ENCODE assay signal across 22 mouse cellular contexts in genomic region chr9:122265526-122266210, GRCm38 (mm10). TPM values are rescaled to one million over a fixed set of nuclear protein-coding genes. Genes with fewer than 3 reads are reported as not detected.
A peak's percentile ranks its signal among the peaks of the same experiment; 100 is the strongest.
DNase-seq lines count a peak whose midpoint lies in the region; ATAC-seq and TF ChIP-seq lines count a peak whose summit lies in the region.
"Had no signal": no experiment of that assay in that cellular context is flagged by ENCODE, and none has a peak within 500 bp of the region (broad histone marks: within the 10 kb centered on the region; RNA-seq: fewer than 3 reads in every experiment).

No protein-coding gene starts in this region.

- H3K4me3 ChIP-seq in heart, embryonic 11.5 days (ENCODE audit: low read depth, low read length): no peak overlapping the region
- no peak overlapping the region for H3K4me3 ChIP-seq in midbrain, postnatal 0 days (ENCODE audit: low read depth, low read length)
- H3K4me3 ChIP-seq in midbrain, embryonic 13.5 days (replicated peaks): no peak overlapping the region
- H3K4me3 ChIP-seq: forebrain, embryonic 12.5 days; heart, embryonic 12.5 days; hindbrain, embryonic 15.5 days; limb, embryonic 13.5 days; liver, embryonic 13.5 days; neural tube, embryonic 12.5 days had no signal

- no peaks in the 10 kb centered on the region for H3K9me3 ChIP-seq in heart, embryonic 11.5 days (replicated peaks; ENCODE audit: control insufficient read depth, low read length)
- no peaks in the 10 kb centered on the region for H3K9me3 ChIP-seq in midbrain, postnatal 0 days (ENCODE audit: low read length)
- no peaks in the 10 kb centered on the region for H3K9me3 ChIP-seq in midbrain, embryonic 13.5 days
- H3K9me3 ChIP-seq: forebrain, embryonic 12.5 days; heart, embryonic 12.5 days; hindbrain, embryonic 15.5 days; limb, embryonic 13.5 days; liver, embryonic 13.5 days; neural tube, embryonic 12.5 days had no signal

- H3K4me1 ChIP-seq in heart, embryonic 11.5 days (ENCODE audit: control insufficient read depth, insufficient read depth, low read length): peaks cover 3% of the 10 kb centered on the region; the same call in 1 of the 2 replicates
- no peaks in the 10 kb centered on the region for H3K4me1 ChIP-seq in midbrain, postnatal 0 days (ENCODE audit: insufficient read depth, low read length)
- H3K4me1 ChIP-seq in midbrain, embryonic 13.5 days (replicated peaks): no peaks in the 10 kb centered on the region
- H3K4me1 ChIP-seq: forebrain, embryonic 12.5 days; limb, embryonic 13.5 days; liver, embryonic 13.5 days; neural tube, embryonic 12.5 days had no signal

- no peak for ATAC-seq in heart, embryonic 11.5 days (replicated peaks; ENCODE audit: insufficient number of reproducible peaks, low FRiP score, low TSS enrichment)
- no peak for ATAC-seq in midbrain, postnatal 0 days (ENCODE audit: low FRiP score)
- no peak for ATAC-seq in midbrain, embryonic 13.5 days
- ATAC-seq: intestine, embryonic 16.5 days had no signal

- H3K9ac ChIP-seq in heart, embryonic 11.5 days (ENCODE audit: low read depth, low read length): no peak overlapping the region
- H3K9ac ChIP-seq in midbrain, postnatal 0 days (replicated peaks; ENCODE audit: low read length, poor library complexity, severe bottlenecking): no peak overlapping the region
- H3K9ac ChIP-seq in midbrain, embryonic 13.5 days (replicated peaks): no peak overlapping the region
- H3K9ac ChIP-seq: forebrain, embryonic 12.5 days; heart, embryonic 12.5 days; hindbrain, embryonic 15.5 days; limb, embryonic 13.5 days; liver, embryonic 13.5 days; lung, embryonic 14.5 days; neural tube, embryonic 12.5 days had no signal

- H3K27me3 ChIP-seq in heart, embryonic 11.5 days (ENCODE audit: control insufficient read depth, insufficient read depth, low read length): no peaks in the 10 kb centered on the region
- no peaks in the 10 kb centered on the region for H3K27me3 ChIP-seq in midbrain, postnatal 0 days (ENCODE audit: insufficient read depth, low read length)
- H3K27me3 ChIP-seq in midbrain, embryonic 13.5 days: no peaks in the 10 kb centered on the region
- H3K27me3 ChIP-seq: forebrain, embryonic 12.5 days; heart, embryonic 12.5 days; hindbrain, embryonic 15.5 days; limb, embryonic 13.5 days; liver, embryonic 13.5 days; neural tube, embryonic 12.5 days had no signal

- H3K27ac ChIP-seq in heart, embryonic 11.5 days (ENCODE audit: low read depth, low read length): no peak overlapping the region
- no peak overlapping the region for H3K27ac ChIP-seq in midbrain, postnatal 0 days (ENCODE audit: low read depth, low read length)
- no peak overlapping the region for H3K27ac ChIP-seq in midbrain, embryonic 13.5 days
- H3K27ac ChIP-seq: forebrain, embryonic 12.5 days; hindbrain, embryonic 15.5 days; limb, embryonic 13.5 days; liver, embryonic 13.5 days; neural tube, embryonic 12.5 days had no signal

- no peak overlapping the region for H3K4me2 ChIP-seq in heart, embryonic 11.5 days
- no peak overlapping the region for H3K4me2 ChIP-seq in midbrain, postnatal 0 days (ENCODE audit: low read depth, low read length, poor library complexity, severe bottlenecking)
- H3K4me2 ChIP-seq in midbrain, embryonic 13.5 days (replicated peaks): no peak overlapping the region
- H3K4me2 ChIP-seq: forebrain, embryonic 12.5 days; heart, embryonic 12.5 days; hindbrain, embryonic 15.5 days; limb, embryonic 13.5 days; liver, embryonic 13.5 days; lung, embryonic 14.5 days; midbrain, embryonic 11.5 days; neural tube, embryonic 12.5 days had no signal

- H3K36me3 ChIP-seq in heart, embryonic 11.5 days (ENCODE audit: control insufficient read depth, insufficient read depth, low read length): peaks cover 4% of the 10 kb centered on the region; the same call in 1 of the 2 replicates
- peaks cover 10% of the 10 kb centered on the region; the same call in 1 of the 2 replicates for H3K36me3 ChIP-seq in midbrain, postnatal 0 days (ENCODE audit: insufficient read depth, low read length)
- H3K36me3 ChIP-seq in midbrain, embryonic 13.5 days: peaks cover 55% of the 10 kb centered on the region
- H3K36me3 ChIP-seq: liver, embryonic 13.5 days had no signal

- peak; percentile 29 for TF ChIP-seq CTCF in midbrain, postnatal 0 days (IDR thresholded peaks at IDR 0.05)

- 58% methylated on average over 10 of the region's 10 CpGs for WGBS in heart, embryonic 11.5 days (ENCODE audit: insufficient replicate concordance)
- 79% methylated on average over 10 of the region's 10 CpGs for WGBS in midbrain, postnatal 0 days
- WGBS in midbrain, embryonic 13.5 days: 83% methylated on average over 10 of the region's 10 CpGs

- DNase-seq in adrenal gland, postnatal 36 days: peak; percentile 21 to 27
- DNase-seq in adrenal gland, postnatal 4 days (ENCODE audit: low spot score in 2 of 2): no peak
- DNase-seq in heart, adult 18-20 months: peak; percentile 14 to 32
- DNase-seq in midbrain, postnatal 0 days (ENCODE audit: low spot score): no peak
- DNase-seq in telencephalon, adult 2 months (ENCODE audit: low read depth, low spot score): peak; percentile 63
- no peak for DNase-seq in B cell, adult 2 months
- DNase-seq: cerebellum, adult 9-11 months; heart, postnatal 36 days; kidney, postnatal 36 days; liver, embryonic 13.5 days; lung, embryonic 14.5 days; right cerebral cortex, postnatal 14 days; thymus, postnatal 14 days had no signal

RNA-seq across cellular contexts. Expression of gene Ano10, which starts 28.6 kb away (rescaled TPM):
- total RNA-seq in adrenal gland, postnatal 36 days (2021): 10 to 100 TPM; 61.7 to 95.9 TPM
- total RNA-seq in adrenal gland, postnatal 4 days (2021): 10 to 100 TPM; 60.3 to 65.8 TPM
- total RNA-seq in heart, adult 18-20 months (2021): 100 to 1,000 TPM in 1 of 2 experiments, 10 to 100 TPM in 1; 83.6 to 151 TPM
- polyA plus RNA-seq in heart, embryonic 11.5 days (2014; fragmentation: Nextera tagmentation; extraction: Ambion mirVana): 34.0 and 40.8 TPM in 2 replicates
- total RNA-seq in midbrain, postnatal 0 days (2014; rRNA removed): 27.2 and 33.0 TPM in 2 replicates
- 29.9 and 36.5 TPM in 2 replicates for polyA plus RNA-seq in midbrain, postnatal 0 days (2015; fragmentation: Nextera tagmentation; extraction: Ambion mirVana)
- polyA plus RNA-seq in midbrain, embryonic 13.5 days (2015; fragmentation: Nextera tagmentation; extraction: Ambion mirVana): 44.6 and 45.4 TPM in 2 replicates

Comparison
In these comparisons a context has a peak if more than half of its experiments do, and no peak if none do; other contexts are left out.
1. DNase-seq: peak in adrenal gland, postnatal 36 days (2 of 2), heart, adult 18-20 months (2 of 2) and telencephalon, adult 2 months (single experiment); none in adrenal gland, postnatal 4 days (0 of 2), midbrain, postnatal 0 days (single experiment) and B cell, adult 2 months (0 of 2).